Mouse (Mus musculus): ENCODE data around the gene Helz.
A peak's percentile ranks its signal among the peaks of the same experiment; 100 is the strongest.

The Helz gene

DNA sequence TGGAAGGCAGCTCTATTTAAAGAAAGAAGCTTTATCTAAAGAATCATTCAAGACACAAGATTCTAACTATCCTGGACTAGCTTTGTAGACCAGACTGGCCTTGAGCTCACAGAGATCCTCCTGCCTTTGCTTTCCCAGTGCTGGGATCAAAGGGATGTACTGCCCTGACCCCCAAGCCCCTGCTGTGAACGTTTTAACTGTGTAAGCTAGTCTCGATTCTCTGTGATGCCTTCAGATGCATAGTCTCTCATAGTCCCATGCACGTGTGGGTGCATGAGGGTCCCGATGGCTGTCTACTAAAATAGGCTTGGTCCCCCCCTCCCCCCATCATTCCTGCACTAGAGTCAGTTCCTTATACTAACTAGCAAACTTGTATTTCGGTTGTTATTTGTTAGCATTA, 70.2 kb downstream of the Helz start:
- DNase-seq (ENCODE audit: low spot score) = no peak

DNA sequence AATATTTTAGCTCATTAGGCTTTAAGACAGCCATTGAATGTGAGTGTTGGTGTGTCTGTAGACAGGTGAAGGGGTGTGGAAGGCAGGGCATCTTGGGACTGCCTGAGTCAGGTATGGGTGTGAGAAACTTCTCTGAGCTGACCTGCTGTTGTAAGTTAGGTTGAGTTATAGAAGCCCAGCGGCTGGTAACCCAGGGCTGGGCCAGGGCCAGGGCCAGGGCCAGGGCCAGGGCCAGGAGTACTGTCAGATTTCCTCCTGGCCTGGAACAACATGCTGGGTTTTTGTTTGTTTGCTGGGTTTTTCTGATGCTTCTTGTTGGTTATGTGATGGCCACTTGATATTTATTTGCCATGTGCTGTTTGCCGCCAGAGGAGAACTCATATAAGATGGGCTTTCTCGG, 76.9 kb downstream of the Helz start:
- no peak for DNase-seq (ENCODE audit: low spot score)

DNA sequence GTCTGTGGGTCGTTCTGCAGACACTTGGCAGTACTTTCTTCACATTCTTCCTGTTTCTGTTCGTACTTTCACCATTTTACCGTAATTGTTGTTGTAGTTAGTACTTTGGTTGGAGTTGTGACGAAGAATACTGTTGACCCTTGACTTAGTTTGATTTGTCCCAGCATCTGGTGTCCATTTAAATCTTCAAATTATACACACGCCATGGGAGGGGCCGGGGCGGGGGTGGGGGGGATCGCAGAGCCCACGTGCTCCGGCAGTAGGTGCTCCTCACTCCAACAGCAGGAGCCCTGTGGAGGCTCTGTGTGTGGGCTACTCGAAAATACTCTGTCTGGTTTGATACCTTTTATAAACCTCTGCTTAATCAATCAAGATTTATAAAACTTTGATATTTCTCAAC, 78.0 kb downstream of the Helz start:
- no peak for DNase-seq (ENCODE audit: low spot score)

DNA sequence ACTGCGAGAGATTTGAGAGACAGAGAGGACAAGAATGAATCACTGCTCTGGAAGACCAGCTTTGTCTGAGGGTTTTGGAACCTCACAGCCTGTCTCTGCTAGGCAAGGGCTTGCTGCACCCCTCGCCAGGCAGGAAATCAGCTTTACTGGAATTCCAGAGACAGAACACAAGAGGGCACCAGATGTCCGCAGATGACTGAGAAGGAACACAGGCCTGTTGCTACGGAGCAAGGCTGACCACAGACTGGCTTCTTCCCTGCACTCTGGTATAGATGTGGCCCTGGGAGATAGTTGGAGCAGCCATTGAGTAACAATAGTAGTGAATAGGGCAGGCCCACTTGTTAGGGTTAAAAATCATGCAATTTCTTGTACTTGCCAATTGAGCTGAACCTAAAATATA, 81.8 kb downstream of the Helz start:
- peak; percentile 45 for DNase-seq (ENCODE audit: low spot score)

DNA sequence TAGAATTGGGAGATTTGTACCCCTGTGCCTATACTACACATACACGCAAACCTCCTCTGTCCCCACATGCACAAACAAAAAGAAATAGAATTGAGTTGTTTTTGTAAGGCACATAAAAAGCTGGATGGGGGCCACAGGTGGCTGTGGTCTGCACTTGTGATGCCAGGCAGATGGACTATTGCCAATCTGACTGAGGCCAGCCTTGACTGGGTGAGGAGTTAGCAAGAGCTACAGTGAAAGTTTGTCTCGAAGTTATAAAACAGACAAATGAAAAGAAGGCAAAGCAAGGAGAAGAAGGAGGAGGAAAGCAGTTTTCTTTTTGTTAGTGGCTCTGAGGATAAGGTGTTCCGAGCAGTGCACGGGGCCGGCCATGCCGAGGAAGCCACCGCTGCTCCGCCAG, 82.2 kb downstream of the Helz start:
- DNase-seq (ENCODE audit: low spot score) = no peak

DNA sequence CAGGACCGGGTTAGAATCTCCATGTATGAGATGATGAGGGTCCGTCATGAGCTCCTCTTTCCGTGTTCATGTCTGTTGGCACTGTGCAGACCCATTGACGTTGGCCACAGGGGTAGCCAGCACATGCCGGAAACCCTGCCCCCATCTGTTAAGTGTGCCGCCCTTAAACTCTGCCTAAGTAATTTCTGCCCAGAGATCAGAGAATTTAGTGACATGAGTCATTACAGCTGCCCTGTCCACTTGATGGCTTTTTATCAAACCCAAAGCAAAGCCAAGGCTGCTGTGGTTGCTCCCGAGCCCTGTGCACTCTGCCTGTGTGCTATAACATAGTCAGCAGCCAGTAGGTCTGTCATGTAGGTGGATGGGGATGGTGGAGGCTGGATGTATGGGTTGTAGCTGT, 83.4 kb downstream of the Helz start:
- no peak for DNase-seq (ENCODE audit: low spot score)

DNA sequence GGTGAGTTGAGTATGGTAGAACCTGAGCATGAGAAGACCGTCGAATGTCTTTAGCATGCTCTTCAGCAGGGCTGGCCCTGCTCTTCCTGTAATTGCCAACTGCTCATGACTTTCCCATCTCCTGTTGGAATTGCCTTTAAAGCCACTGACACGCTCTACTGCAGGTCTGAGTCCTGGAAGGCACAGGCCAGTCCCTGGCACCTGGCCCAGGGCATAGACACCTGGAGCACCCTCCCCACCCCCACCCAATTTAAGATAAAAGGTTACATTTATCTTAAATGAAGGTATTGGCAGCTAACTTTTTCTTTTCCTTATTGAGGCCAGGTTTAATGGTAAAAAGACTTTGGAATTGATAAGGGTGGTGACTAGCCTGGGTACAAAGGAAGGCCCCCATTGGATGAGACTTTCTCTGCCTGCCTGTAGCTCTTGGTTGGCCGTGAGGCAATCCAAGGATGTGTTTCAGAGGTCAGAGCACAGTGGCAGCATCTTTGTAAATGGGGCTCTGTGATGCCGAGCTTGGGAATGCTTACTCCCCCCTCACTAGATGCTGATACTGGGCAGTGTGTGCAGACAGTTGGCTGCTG, 85.9 kb downstream of the Helz start:
- no peak for DNase-seq (ENCODE audit: low spot score)

DNA sequence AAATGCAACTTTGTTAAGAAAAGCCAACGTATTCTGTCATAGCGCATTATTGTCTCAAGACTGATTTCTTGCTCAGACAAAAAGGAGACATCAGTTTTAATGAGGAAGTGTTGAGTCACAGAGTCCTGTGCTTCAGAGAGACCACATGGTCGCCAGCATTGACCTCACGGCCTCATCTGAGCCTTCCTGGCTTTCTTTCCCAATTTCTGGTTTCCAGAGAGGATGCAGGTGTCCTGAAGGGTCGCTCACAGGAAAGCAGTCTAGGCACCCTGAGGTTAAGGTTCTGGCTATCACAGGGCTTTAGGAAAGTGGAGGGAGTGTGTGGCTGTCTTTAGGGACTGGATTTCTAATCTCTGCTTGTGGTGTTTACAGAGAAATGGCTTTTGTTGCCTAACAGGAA, 90.4 kb downstream of the Helz start:
- no peak for DNase-seq (ENCODE audit: low spot score)

DNA sequence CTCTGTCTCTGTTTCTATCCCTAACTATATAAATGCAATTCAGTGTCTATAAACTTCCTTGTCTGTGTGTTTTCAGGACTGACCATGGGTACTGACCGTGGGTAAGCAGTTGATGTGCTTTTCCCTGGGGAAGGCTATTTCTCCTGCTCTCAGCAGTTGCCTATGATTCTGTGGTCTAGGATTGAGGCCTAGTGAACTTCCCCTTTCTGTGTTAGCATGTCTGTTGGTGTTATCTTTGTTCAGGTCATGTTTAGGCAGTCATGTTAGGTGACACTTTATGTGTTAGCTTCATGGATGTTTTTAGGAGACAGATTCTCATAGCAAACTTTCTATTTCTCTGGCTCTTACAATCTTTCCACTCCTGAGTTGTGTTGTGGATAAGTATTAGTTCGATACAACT, 91.9 kb downstream of the Helz start:
- DNase-seq (ENCODE audit: low spot score) = no peak

DNA sequence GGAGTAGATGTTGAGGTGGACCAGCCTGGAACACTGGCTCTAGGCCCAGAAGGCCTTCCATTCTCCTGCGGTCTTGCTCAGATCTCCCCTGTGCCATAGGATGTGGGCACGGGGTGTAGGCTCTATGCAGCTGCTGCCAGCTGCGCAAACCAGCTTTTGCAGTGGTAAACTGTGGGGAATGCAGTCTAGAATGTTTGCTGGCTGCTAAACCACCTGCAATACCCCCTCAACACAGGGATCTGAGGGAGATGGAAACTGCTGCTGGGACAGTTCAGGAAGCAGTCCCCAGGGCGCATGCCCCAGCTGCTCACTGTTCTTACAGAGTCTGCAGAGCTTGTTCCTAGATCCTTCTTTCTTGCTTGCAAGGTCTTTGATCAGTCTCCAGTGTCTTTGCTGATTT, 96.7 kb downstream of the Helz start:
- no peak for DNase-seq (ENCODE audit: low spot score)

DNA sequence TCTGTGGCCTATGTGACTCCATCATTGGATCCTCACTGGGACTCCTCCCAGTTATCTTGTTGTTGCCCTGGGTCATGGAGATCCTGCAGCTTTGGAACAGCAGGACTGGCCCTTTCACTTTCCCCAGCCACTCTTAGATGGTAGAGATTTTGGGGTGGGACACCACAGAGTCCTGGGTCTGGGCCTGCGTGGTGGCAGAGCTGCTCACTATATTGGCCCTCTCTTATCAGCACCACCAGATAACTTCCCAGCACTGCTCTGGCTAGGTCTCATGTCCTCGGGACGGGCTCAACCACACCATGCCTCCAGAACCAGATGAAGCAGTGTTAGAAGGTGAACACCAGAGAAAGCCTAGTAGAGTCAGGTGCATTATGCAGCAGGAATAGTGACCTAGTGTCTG, 99.6 kb downstream of the Helz start:
- no peak for DNase-seq (ENCODE audit: low spot score)

DNA sequence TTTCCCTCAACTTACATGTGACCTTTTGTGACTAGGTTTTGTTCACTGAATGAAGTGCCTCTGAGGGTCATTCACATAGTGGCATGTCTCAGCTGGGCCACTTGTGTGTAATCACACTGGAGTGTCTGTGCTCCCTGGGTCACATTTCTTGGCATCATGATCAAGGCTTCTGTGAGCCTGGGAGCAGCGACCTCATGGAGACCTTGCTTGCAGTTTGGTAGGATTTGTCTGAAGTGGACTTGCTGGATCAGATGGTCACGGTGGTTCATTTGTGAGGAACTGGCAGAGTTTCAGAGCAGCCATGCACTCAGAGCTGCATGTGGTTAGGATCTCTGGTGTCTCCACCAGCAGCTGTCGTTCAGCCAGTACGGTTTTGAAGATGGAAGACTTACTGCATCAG, 100.9 kb downstream of the Helz start:
- DNase-seq (ENCODE audit: low spot score) = no peak

DNA sequence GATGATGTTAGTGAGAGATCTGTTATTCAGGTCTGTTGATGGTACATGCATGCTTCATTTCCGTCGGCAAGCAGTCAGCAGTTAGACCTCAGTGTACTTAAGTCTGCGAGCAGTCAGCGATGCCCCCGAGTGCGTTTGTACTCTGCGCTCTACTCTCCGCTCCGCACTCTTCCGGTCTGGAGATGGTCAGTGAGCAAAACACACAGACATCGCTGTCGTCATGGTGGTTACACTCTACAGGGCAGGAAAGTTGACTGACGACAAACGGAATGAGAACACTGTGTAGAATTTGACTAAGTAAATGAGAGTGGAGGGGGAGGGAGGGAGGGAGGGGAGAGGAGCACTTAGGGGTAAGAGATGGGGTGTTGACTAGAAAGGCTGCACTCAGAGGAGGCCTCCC, 101.7 kb downstream of the Helz start:
- no peak for DNase-seq (ENCODE audit: low spot score)

DNA sequence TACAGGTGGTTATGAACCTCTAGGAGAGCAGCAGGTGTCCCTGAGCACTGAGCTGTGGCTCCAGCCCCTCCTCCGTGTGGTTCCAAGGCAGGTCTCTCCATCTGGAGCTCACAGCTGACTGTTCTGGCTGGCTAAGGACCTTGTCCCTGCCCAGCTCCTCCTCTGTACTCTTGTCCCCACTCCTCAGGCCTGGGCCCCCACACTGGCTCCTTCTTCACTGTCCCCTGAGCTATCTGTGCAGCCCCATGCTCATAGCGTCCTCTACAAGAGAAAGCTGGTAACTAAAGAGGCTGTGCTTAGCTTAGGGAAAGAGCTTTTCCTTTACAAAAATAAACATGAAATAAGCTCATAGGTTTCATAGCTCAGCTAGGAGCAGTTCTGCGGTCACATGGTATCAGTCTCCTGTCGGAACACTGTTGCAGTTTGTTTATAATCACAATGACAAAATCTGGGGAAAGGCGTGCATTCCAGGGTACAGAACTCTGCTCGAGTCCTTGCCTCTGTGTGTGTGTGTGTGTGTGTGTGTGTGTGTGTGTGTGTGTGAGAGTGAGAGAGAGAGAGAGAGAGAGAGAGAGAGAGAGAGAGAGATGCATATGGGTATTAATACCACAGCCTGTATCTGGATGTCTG, 102.8 kb downstream of the Helz start:
- DNase-seq (ENCODE audit: low spot score) = no peak

DNA sequence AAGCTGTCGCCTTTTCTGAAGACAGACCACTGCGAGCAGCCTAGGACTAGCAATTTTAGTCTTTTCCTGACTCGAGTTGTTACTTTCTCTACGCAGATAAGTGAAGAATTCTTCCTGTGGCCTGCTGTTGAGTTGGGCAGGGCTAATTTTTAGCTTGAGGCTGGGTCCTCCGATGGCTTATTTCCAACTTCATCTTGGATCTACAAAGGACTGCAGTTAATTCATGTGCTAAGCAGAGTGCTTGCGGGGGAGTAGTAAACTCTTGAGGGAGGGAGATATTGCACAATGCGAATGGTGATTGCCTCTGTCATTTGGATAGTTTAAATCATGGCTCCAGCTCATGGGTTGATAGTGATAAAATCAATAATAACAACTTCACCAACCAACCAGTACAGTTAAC, 103.7 kb downstream of the Helz start:
- no peak for DNase-seq (ENCODE audit: low spot score)

DNA sequence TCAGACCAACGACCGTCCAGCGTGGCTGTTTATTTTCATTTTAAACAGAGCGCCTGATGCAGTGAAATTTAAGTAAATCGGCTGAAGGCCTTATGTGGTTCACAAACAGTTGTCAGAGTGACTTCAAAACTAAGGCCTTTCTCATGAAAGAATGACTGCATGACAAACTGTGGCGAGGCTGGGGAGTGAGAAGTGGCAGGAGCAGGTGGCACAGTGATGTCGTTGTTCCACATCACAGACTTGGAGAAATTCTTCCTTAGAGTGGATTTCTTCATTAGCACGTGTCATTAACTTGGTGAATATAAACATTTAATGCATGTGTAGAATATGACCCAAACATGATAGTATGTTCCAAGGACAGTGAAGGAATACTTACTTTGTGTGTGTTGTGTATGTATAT, 104.4 kb downstream of the Helz start:
- no peak for DNase-seq (ENCODE audit: low spot score)

DNA sequence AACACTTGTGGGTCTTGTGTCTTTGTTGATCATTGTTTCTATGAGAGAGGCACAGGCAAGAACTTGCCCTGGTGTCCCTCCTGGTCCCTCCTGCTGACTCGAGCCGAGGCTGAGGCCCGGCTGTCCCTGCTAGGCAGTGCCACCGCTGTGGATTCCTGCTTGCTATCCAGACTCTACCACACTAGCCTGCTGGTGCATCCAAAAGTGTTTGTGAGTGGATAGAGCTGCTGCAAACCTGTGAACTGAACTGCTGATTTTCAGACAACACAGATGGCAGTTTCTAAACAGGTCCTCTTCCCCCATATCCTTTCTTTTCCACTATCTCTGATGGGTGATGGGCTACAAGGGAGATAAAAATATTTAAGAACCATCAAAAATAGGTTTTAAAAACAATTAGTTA, 107.8 kb downstream of the Helz start:
- no peak for DNase-seq (ENCODE audit: low spot score)

DNA sequence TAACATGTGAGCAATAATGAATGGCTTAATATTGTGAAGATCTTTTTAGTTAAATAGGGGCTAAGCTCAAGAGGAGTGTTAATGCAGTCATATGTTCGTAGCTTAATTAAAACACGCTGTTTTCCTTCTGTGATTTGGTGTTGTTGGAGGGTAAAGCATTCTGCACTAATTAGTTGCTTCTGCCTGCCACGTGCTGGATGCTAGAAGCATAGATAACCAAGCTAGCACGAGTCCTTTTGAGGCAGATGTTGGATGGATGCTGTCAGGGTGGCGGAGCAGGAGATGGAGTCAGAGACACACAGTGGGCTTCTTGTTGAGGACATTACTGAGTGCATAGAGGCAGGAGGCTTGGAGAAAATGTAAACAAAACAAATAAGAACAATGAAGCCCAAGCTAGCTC, 109.4 kb downstream of the Helz start:
- DNase-seq (ENCODE audit: low spot score) = no peak

DNA sequence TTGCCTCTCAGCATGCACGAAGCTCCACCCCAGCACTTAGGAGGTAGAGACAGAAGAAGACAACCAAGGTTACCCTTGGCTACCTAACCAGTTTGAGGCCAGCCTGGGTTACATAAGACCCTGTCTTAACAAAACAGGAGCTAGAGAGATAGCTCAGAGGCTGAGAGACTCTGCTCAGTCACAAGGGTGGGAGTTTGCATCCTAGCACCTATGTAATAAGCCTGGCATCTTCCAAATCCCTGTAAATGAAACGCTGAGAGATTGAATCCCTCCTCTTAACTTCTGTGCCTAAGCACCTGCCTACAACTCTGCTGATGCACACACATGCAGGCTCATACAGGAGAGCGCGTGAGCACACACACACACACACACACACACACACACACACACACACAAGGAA, 112.7 kb downstream of the Helz start:
- no peak for DNase-seq (ENCODE audit: low spot score)

DNA sequence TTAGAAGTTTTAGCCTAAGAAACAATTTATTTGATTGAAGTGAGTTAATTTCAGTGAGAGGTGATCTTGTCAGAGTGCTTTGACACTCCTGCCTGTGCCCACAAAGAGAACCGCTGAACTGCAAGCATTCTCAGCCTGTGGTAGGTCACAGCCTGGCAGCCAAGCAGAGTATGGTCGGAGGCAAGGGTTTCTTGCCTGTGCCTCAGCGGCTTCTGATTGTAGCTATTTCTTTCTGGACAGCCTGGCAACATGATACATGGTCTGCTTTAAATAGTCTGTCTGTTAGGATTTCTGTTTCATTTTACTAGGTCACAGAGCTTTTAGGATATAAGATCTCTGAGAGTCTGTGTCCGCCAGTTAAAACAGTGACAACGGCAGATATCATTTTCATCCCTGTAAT, 114.9 kb downstream of the Helz start:
- no peak for DNase-seq (ENCODE audit: low spot score)

DNA sequence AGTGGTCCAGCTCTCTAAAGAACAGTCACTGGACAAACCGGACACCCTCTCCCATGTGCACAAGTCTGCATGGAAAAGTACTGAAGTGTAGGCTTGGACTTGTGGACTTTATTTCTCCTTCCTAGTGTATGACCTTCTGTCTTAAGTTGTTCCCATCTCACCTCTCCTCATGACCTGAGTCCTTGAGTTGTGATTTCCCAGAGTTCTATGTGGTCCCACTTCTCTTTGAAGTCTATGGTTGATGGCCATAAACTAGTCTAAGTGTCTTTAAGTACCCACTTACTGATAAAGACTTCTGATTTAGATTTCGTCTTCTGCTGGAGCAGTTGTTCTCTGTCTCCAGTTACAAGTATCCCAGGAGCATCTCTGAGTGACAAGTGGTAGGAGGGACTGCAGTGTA, 119.8 kb downstream of the Helz start:
- DNase-seq (ENCODE audit: low spot score) = no peak

DNA sequence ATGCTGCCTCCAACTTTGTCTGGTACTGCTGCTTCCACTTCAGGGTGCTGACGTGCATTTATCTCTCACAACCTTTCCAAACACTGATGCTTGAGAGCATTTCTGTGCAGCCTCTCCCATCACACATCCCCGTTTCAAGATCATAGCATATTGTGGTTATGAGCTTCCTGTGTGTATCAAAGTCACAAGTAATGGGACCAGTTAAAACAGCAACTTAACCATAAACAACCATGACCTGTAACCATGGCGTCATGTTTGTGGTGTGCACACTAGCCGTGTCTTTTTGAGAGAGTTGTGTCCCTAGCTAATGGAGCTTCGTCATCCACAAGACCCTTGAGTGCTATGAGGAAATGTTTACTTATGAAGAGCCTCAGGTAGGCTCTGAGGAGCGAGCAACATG, 120.5 kb downstream of the Helz start:
- DNase-seq (ENCODE audit: low spot score) = no peak

DNA sequence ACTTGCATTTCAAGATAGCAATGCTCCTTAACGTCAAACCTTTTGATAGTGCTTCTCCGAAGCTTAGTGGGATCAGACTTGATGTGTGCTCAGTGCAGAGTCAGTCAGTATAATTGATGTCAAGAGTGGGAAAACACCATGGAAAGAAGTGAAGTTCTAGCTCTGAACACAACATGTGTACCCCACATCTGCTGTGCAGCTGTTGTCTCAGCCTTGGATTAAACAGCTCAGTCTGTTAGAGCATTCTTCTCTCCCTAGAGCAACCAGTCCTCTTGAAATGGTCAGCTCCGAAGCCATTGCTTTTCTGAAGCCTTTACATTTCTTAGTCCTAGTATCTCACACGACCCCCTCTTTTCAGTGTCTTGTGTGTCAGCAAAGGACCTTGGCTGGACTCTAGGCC, 121.2 kb downstream of the Helz start:
- DNase-seq (ENCODE audit: low spot score) = no peak

DNA sequence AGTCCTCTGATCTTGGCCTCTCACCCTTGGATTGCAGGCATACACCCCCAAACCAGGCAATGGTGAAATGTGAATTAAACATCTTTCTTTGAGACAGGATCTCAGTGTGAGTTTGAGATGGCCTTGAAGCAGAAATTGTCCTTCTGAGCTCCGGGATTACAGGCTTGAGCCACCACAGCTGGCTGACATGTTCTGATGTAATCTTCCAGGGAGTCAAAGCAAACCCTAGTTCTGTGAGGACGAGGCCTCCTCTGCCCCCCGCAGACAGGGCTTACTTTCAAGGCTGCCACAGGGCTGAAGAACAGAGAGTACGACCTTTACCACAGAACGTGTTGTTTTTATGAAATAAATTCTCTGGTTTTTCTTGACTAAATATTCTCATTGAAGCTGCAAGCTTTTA, 126.3 kb downstream of the Helz start:
- no peak for DNase-seq (ENCODE audit: low spot score)

DNA sequence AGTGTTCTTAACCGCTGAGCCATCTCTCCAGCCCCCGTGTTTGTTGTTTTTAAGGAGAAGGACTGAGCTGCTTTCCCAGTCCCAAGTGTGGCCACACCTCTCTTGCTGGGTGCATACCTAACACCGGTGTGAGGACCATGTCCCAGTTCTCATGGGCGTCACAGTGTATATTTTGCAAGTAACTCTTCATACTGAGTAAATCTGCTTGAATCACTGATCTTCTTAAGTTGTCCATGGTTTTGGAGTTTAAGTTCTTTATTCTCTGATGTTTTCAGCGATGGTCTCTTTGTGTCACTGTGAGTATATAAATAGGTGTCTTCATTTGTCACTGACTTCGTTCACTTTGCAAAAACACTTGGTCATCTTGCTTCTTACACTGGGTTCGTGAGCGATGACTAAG, 126.9 kb downstream of the Helz start:
- DNase-seq (ENCODE audit: low spot score) = no peak
